Mouse (Mus musculus): ENCODE results near the gene Mef2c. TPM values are rescaled to one million over a fixed set of nuclear protein-coding genes. Genes with fewer than 3 reads are reported as not detected.

Mef2c gene
- polyA plus RNA-seq, 1 experiment from 2014 or later, result 27.1 TPM

GRCm38 (mm10) chr13:83526066-83526465 lies 22.2 kb downstream of the Mef2c start:
- H3K9ac ChIP-seq, result no peak overlapping the region
- H3K9me3 ChIP-seq, result no peaks in the 10 kb centered on the region
- ATAC-seq (replicated peaks), result no peak
- 44% methylated on average over 6 of the region's 6 CpGs for whole genome bisulfite sequencing
- H3K4me2 ChIP-seq, result peak overlapping the region; percentile 90; the same call in 1 of the 2 replicates
- peak overlapping the region; percentile 57 for H3K4me3 ChIP-seq
- 0 out of 2 replicates have a peak, but pooled peaks cover 2% of the 10 kb centered on the region for H3K27me3 ChIP-seq (replicated peaks)
- no peak overlapping the region for H3K27ac ChIP-seq
- no peaks in the 10 kb centered on the region for H3K36me3 ChIP-seq (replicated peaks)
- H3K4me1 ChIP-seq, result peaks cover 3% of the 10 kb centered on the region; the same call in 1 of the 2 replicates

GRCm38 (mm10) chr13:83527921-83528320 lies 24.1 kb downstream of the Mef2c start:
- WGBS, result 24% methylated on average over 9 of the region's 9 CpGs

DNA sequence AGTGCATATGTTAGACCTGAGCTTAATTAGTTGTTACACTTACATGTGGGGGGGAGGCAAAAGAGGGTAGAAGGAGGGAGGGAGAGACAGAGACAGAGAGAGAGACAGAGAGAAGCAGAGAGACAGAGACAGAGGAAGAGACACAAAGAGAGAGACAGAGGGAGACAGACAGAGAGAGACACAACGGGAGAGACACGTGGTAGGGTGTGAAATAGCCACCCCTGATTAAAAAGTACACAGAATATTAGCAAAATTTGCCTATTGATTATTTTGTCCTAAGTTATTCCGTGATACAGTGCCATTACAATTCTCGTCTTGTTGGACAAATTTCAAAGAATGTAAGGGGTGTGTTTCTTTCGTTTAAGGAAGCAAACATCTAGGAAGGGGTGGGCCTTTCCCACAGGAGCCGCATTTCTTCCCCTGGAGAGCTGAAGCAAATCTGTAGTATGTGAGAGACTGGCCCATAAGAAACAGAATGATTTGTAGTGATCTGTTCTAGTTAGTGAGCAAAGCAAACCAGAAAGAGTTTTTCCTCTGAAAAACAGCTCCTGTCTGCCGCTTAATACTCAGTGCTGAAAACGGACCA lies 26.0 kb downstream of the Mef2c start:
- Histone ChIP-seq H3K9ac (no peak overlapping the region), H3K27ac (no peak overlapping the region), H3K27me3 (replicated peaks) (no peaks in the 10 kb centered on the region), H3K9me3 (no peaks in the 10 kb centered on the region), H3K4me1 (no peaks in the 10 kb centered on the region), H3K4me3 (no peak overlapping the region), H3K4me2 (no peak overlapping the region), H3K36me3 (replicated peaks) (no peaks in the 10 kb centered on the region)
- WGBS, result 82% methylated on average over 8 of the region's 8 CpGs
- ATAC-seq (replicated peaks), result no peak

More at GRCm38 (mm10) chr13:83527921-83528320, 24.1 kb downstream of the Mef2c start:
- no peak for ATAC-seq (replicated peaks)
- H3K27me3 ChIP-seq (replicated peaks), result no peaks in the 10 kb centered on the region
- no peak overlapping the region for H3K9ac ChIP-seq
- H3K9me3 ChIP-seq, result no peaks in the 10 kb centered on the region
- H3K36me3 ChIP-seq (replicated peaks), result no peaks in the 10 kb centered on the region
- peaks cover 3% of the 10 kb centered on the region; the same call in 1 of the 2 replicates for H3K4me1 ChIP-seq
- H3K27ac ChIP-seq, result no peak overlapping the region
- no peak overlapping the region for H3K4me3 ChIP-seq
- H3K4me2 ChIP-seq, result peak overlapping the region; percentile 19; the same call in 1 of the 2 replicates

GRCm38 (mm10) chr13:83530889-83531288 lies 27.1 kb downstream of the Mef2c start:
- no peak overlapping the region for H3K27ac ChIP-seq
- WGBS, result 85% methylated on average over 4 of the region's 4 CpGs

DNA sequence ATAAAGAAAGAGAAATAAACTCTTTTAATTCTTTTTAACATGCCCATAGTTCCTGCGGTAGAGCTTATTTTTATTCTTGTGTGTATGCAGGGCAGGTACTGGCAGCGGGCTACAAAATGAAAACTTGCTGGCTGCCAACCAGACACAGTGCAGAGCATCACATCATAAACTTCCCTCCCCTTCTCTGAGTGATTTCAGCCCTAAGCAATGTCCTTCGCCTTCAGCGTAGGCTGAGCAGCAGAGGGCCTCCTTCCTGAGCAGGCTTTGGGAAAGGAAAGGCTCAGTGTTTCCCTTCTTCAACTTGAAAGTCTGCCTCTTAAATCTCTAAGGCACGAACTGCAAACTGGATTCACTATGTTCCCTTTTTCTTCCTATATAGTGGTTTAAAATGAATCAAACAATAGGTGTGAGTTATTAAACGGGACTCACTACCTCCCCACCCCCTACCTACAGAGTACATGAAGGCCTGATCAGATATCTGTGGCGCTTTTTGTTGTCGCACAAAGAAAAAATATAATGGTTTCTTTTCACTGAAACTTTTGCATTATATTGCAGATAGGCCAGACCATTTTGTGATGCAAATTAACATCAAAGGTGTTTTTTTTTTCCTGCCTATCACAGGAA lies 28.2 kb downstream of the Mef2c start:
- Histone ChIP-seq H3K9me3 (no peaks in the 10 kb centered on the region), H3K4me2 (no peak overlapping the region), H3K27ac (no peak overlapping the region), H3K27me3 (replicated peaks) (no peaks in the 10 kb centered on the region), H3K36me3 (replicated peaks) (no peaks in the 10 kb centered on the region), H3K4me1 (no peaks in the 10 kb centered on the region), H3K9ac (no peak overlapping the region), H3K4me3 (no peak overlapping the region)
- WGBS, result 56% methylated on average over 8 of the region's 8 CpGs
- ATAC-seq (replicated peaks), result no peak

More at GRCm38 (mm10) chr13:83530889-83531288, 27.1 kb downstream of the Mef2c start:
- H3K36me3 ChIP-seq (replicated peaks), result no peaks in the 10 kb centered on the region
- H3K4me1 ChIP-seq, result no peaks in the 10 kb centered on the region
- no peaks in the 10 kb centered on the region for H3K9me3 ChIP-seq
- H3K4me2 ChIP-seq, result no peak overlapping the region
- no peaks in the 10 kb centered on the region for H3K27me3 ChIP-seq (replicated peaks)
- H3K4me3 ChIP-seq, result no peak overlapping the region
- no peak overlapping the region for H3K9ac ChIP-seq
- no peak for ATAC-seq (replicated peaks)

GRCm38 (mm10) chr13:83536361-83536760 lies 32.5 kb downstream of the Mef2c start:
- Histone ChIP-seq H3K4me1 (no peaks in the 10 kb centered on the region), H3K4me3 (no peak overlapping the region), H3K27me3 (replicated peaks) (no peaks in the 10 kb centered on the region), H3K9me3 (no peaks in the 10 kb centered on the region), H3K9ac (no peak overlapping the region), H3K27ac (no peak overlapping the region), H3K4me2 (no peak overlapping the region), H3K36me3 (replicated peaks) (no peaks in the 10 kb centered on the region)
- no peak for ATAC-seq (replicated peaks)
- 80% methylated on average over 3 of the region's 3 CpGs for WGBS

DNA sequence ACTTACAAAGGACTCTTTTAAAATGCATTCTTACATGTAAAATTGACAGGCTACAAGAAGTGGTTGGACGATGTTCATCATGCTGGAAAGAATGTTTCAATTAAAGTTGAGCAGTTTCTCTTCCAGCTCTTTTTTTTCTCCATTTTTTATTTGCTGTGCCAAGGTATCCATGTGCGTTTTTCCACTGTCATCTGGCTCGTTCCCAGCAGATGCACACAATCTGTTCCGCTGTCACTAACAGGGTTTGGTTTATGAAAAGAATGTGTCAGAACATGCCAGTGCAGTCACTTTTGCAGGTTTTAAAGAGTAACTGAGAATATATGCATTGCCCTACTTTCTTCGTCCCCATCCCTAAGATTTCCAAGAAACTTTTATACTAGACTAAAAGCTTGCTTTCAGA lies 33.3 kb downstream of the Mef2c start:
- H3K27ac ChIP-seq, result no peak overlapping the region
- no peak overlapping the region for H3K4me3 ChIP-seq
- no peaks in the 10 kb centered on the region for H3K36me3 ChIP-seq (replicated peaks)
- ATAC-seq (replicated peaks), result no peak
- no peaks in the 10 kb centered on the region for H3K4me1 ChIP-seq
- H3K9me3 ChIP-seq, result no peaks in the 10 kb centered on the region
- no peak overlapping the region for H3K9ac ChIP-seq
- H3K27me3 ChIP-seq (replicated peaks), result no peaks in the 10 kb centered on the region
- WGBS, result 61% methylated on average over 5 of the region's 5 CpGs
- no peak overlapping the region for H3K4me2 ChIP-seq

DNA sequence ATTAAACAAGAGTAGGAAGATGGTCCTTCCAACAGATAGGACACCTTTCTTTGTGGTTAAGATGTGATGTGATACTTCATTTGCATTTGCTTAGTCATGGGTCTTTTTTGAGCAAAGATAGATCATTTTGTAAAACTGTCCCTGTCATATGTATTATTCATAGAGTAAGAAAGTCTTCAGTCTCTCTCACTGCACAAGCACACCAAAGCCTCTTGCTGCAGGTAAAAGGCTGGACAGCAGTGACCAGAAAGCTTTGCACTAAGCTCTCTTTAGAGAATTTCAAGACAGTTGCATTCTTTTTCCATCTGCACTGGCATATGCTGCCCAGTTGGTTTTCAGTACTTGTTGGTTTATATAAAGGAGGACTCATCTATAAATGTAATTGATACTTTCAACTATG lies 36.1 kb downstream of the Mef2c start:
- H3K4me3 ChIP-seq, result no peak overlapping the region
- ATAC-seq (replicated peaks), result no peak
- no peaks in the 10 kb centered on the region for H3K27me3 ChIP-seq (replicated peaks)
- H3K4me1 ChIP-seq, result no peaks in the 10 kb centered on the region
- H3K9me3 ChIP-seq, result no peaks in the 10 kb centered on the region
- no peak overlapping the region for H3K4me2 ChIP-seq
- H3K27ac ChIP-seq, result no peak overlapping the region
- H3K36me3 ChIP-seq (replicated peaks), result no peaks in the 10 kb centered on the region
- H3K9ac ChIP-seq, result no peak overlapping the region

DNA sequence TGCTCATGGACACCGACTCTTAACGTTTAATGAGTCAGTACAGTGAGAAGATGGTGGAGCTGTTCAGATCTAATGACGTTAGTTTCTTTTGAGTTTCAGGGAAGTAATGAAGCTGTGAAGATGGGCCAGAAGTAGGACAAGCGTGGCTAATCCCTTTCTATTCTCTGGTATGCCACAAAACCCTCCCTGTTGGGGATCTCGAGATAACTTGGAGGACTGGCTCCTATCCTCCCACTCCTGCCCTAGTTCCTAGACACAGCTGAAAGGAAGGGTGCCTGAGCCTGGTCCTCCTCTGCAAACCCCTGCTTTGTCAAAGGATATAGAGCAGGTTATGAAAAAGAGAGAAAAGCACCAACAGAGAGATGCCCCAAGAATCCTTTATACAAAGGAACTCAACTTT lies 38.8 kb downstream of the Mef2c start:
- no peaks in the 10 kb centered on the region for H3K9me3 ChIP-seq
- 28% methylated on average over 5 of the region's 5 CpGs for WGBS
- no peak overlapping the region for H3K4me2 ChIP-seq
- no peaks in the 10 kb centered on the region for H3K36me3 ChIP-seq (replicated peaks)
- no peak for ATAC-seq (replicated peaks)
- no peak overlapping the region for H3K9ac ChIP-seq
- no peak overlapping the region for H3K27ac ChIP-seq
- no peaks in the 10 kb centered on the region for H3K27me3 ChIP-seq (replicated peaks)
- H3K4me1 ChIP-seq, result no peaks in the 10 kb centered on the region
- no peak overlapping the region for H3K4me3 ChIP-seq

GRCm38 (mm10) chr13:83544707-83545106 lies 40.9 kb downstream of the Mef2c start:
- H3K27me3 ChIP-seq (replicated peaks), result no peaks in the 10 kb centered on the region
- no peak overlapping the region for H3K27ac ChIP-seq
- H3K9ac ChIP-seq, result no peak overlapping the region
- H3K4me1 ChIP-seq, result no peaks in the 10 kb centered on the region
- no peak overlapping the region for H3K4me2 ChIP-seq
- H3K9me3 ChIP-seq, result no peaks in the 10 kb centered on the region
- H3K36me3 ChIP-seq (replicated peaks), result no peaks in the 10 kb centered on the region
- H3K4me3 ChIP-seq, result no peak overlapping the region
- 75% methylated on average over 4 of the region's 4 CpGs for WGBS
- no peak for ATAC-seq (replicated peaks)

- H3K9ac ChIP-seq, result no peak overlapping the region
- no peak overlapping the region for H3K4me3 ChIP-seq
- H3K27ac ChIP-seq, result no peak overlapping the region
- no peaks in the 10 kb centered on the region for H3K9me3 ChIP-seq
- 94% methylated on average over 5 of the region's 5 CpGs for WGBS
- H3K27me3 ChIP-seq (replicated peaks), result no peaks in the 10 kb centered on the region
- no peaks in the 10 kb centered on the region for H3K4me1 ChIP-seq
- no peak for ATAC-seq (replicated peaks)
- no peak overlapping the region for H3K4me2 ChIP-seq
- H3K36me3 ChIP-seq (replicated peaks), result no peaks in the 10 kb centered on the region
Observed at GRCm38 (mm10) chr13:83546876-83547275, 43.0 kb downstream of the Mef2c start.

GRCm38 (mm10) chr13:83551259-83551658 lies 47.4 kb downstream of the Mef2c start:
- Histone ChIP-seq H3K9me3 (no peaks in the 10 kb centered on the region), H3K27me3 (replicated peaks) (no peaks in the 10 kb centered on the region), H3K4me2 (no peak overlapping the region), H3K4me1 (no peaks in the 10 kb centered on the region), H3K27ac (no peak overlapping the region), H3K36me3 (replicated peaks) (no peaks in the 10 kb centered on the region), H3K4me3 (no peak overlapping the region), H3K9ac (no peak overlapping the region)
- no peak for ATAC-seq (replicated peaks)

DNA sequence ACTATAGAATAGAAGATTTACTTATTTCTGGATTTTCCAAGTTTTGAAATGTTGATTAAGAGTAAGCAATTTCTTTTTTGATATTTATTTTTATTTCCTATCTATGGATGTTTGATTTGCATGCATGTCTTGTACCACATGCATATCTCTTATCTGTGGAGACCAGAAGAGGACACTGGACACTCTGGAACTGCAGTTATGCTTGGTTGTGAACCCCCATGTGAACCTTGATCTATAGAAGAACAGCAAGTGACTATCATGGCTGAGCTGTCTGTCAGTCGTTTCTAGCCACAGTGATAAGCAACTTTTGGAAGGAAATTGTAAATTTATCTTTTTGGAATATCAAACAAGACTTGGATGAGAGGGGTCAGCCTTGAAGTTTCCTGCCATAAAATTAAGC lies 48.2 kb downstream of the Mef2c start:
- Histone ChIP-seq H3K27ac (no peak overlapping the region), H3K4me1 (no peaks in the 10 kb centered on the region), H3K27me3 (replicated peaks) (no peaks in the 10 kb centered on the region), H3K4me2 (no peak overlapping the region), H3K36me3 (replicated peaks) (no peaks in the 10 kb centered on the region), H3K9me3 (no peaks in the 10 kb centered on the region), H3K9ac (no peak overlapping the region), H3K4me3 (no peak overlapping the region)
- 71% methylated on average over 1 of the region's 1 CpGs for WGBS
- ATAC-seq (replicated peaks), result no peak
